Mouse (Mus musculus): ENCODE measurements around the gene Vmn2r56. TPM values are rescaled to one million over a fixed set of nuclear protein-coding genes. Genes with fewer than 3 reads are reported as not detected.
A peak's percentile ranks its signal among the peaks of the same experiment; 100 is the strongest.
"Not testable (repeated sequence)": the region's sequence is repeated elsewhere in the genome, so short reads cannot be mapped to it uniquely, and the experiment has no call there.

The Vmn2r56 gene
- total RNA-seq (2017) = not detected in 2 replicates

GRCm38 (mm10) chr7:12734904-12735303 lies at the start of gene Vmn2r56:
Vmn2r56 (minus strand) TSS chr7:12735004.
- ATAC-seq (ENCODE audit: extremely low read depth, insufficient number of reproducible peaks, low FRiP score, poor library complexity, severe bottlenecking) = no peak

- peak; percentile 67 for ATAC-seq (ENCODE audit: extremely low read depth, insufficient number of reproducible peaks, low FRiP score, poor library complexity, severe bottlenecking)
Measured at GRCm38 (mm10) chr7:12780151-12780830, 45.5 kb upstream of the Vmn2r56 start.

- no peak for ATAC-seq (ENCODE audit: extremely low read depth, insufficient number of reproducible peaks, low FRiP score, poor library complexity, severe bottlenecking)
Measured at GRCm38 (mm10) chr7:12779782-12780150, 45.0 kb upstream of the Vmn2r56 start.

GRCm38 (mm10) chr7:12779141-12779540 lies 44.3 kb upstream of the Vmn2r56 start:
- ATAC-seq (ENCODE audit: extremely low read depth, insufficient number of reproducible peaks, low FRiP score, poor library complexity, severe bottlenecking) = no peak

GRCm38 (mm10) chr7:12774606-12775005 lies 39.8 kb upstream of the Vmn2r56 start:
- ATAC-seq (ENCODE audit: extremely low read depth, insufficient number of reproducible peaks, low FRiP score, poor library complexity, severe bottlenecking) = no peak

GRCm38 (mm10) chr7:12774111-12774510 lies 39.3 kb upstream of the Vmn2r56 start:
- ATAC-seq (ENCODE audit: extremely low read depth, insufficient number of reproducible peaks, low FRiP score, poor library complexity, severe bottlenecking) = no peak

GRCm38 (mm10) chr7:12749431-12750198 lies 14.8 kb upstream of the Vmn2r56 start:
- no peak for ATAC-seq (ENCODE audit: extremely low read depth, insufficient number of reproducible peaks, low FRiP score, poor library complexity, severe bottlenecking)

GRCm38 (mm10) chr7:12684903-12685302 lies 49.9 kb downstream of the Vmn2r56 start, which contains the start of gene Vmn2r55:
Vmn2r55 (minus strand) TSS chr7:12685003.
- ATAC-seq (ENCODE audit: extremely low read depth, insufficient number of reproducible peaks, low FRiP score, poor library complexity, severe bottlenecking) = not testable (repeated sequence)

- ATAC-seq (ENCODE audit: extremely low read depth, insufficient number of reproducible peaks, low FRiP score, poor library complexity, severe bottlenecking) = not testable (repeated sequence)
Measured at GRCm38 (mm10) chr7:12640219-12640618, 94.6 kb downstream of the Vmn2r56 start, which contains the start of gene Vmn2r54. Vmn2r54 (minus strand) TSS chr7:12640319.

Other genes with a start within 250 kb of the Vmn2r56 start
- gene 2900092C05Rik, start 222.5 kb downstream of the Vmn2r56 start, total RNA-seq (2017) = not detected in 2 replicates
- gene Vmn2r53, start 126.2 kb downstream of the Vmn2r56 start, total RNA-seq (2017) = 0.12 TPM in 2 replicates
- gene Vmn2r54, start 94.7 kb downstream of the Vmn2r56 start, total RNA-seq (2017) = not detected in 2 replicates
- gene Vmn2r55, start 50.0 kb downstream of the Vmn2r56 start, total RNA-seq (2017) = not detected in 2 replicates
- gene Zscan18, start 68.6 kb upstream of the Vmn2r56 start, total RNA-seq (2017) = 0.98 and 2.9 TPM in 2 replicates
- 24.2 and 29.3 TPM in 2 replicates for gene Zfp329, start 83.9 kb upstream of the Vmn2r56 start, total RNA-seq (2017)
- gene Zfp110, start 99.8 kb upstream of the Vmn2r56 start, total RNA-seq (2017) = 112 and 114 TPM in 2 replicates
- gene Zfp128, start 146.2 kb upstream of the Vmn2r56 start, total RNA-seq (2017) = 2.9 and 4.8 TPM in 2 replicates
- gene Zscan22, start 162.8 kb upstream of the Vmn2r56 start, total RNA-seq (2017) = 3.6 and 5.9 TPM in 2 replicates
- gene Rps5, start 187.3 kb upstream of the Vmn2r56 start, total RNA-seq (2017) = 425 and 483 TPM in 2 replicates
- 1.2 and 1.7 TPM in 2 replicates for gene Rnf225, start 192.4 kb upstream of the Vmn2r56 start, total RNA-seq (2017)
- gene Zfp324, start 230.8 kb upstream of the Vmn2r56 start, total RNA-seq (2017) = 5.0 and 5.5 TPM in 2 replicates
- gene Zfp446, start 242.8 kb upstream of the Vmn2r56 start, total RNA-seq (2017) = 5.1 and 7.4 TPM in 2 replicates

All from neutrophil, adult 5-6 weeks (primary cell).